Mouse (Mus musculus) stomach, postnatal 0 days (tissue): Measurements from ENCODE around the gene Ednrb. TPM values are rescaled to one million over a fixed set of nuclear protein-coding genes. Genes with fewer than 3 reads are reported as not detected.
A peak's percentile ranks its signal among the peaks of the same experiment; 100 is the strongest.

Experiments
- ATAC-seq: fragments of 200-750 bp; cut with Nextera tagmentation; 2 replicates; pipeline ENCODE4 v1.8.0; 2017; ENCODE audit not compliant: low FRiP score, low TSS enrichment
- DNase-seq: peaks from one replicate; pipeline ENCODE4 v3.0.0-alpha.2; 2016; ENCODE audit warnings: low spot score
- H3K27ac ChIP-seq: fragments of 300-500 bp; sonication (generic); replicated peaks from 2 replicates; pipeline ENCODE4 v1.5.1; 2014; ENCODE audit warnings: mild to moderate bottlenecking, control low read depth
- H3K27me3 ChIP-seq: fragments of 300-500 bp; sonication (generic); 2 replicates; pipeline ENCODE4 v1.6.1; 2014; ENCODE audit warnings: low read length; ENCODE audit not compliant: control insufficient read depth, insufficient read depth
- H3K36me3 ChIP-seq: fragments of 300-500 bp; sonication (generic); 2 replicates; pipeline ENCODE4 v1.6.1; 2014; ENCODE audit warnings: low read length, mixed read lengths; ENCODE audit not compliant: control insufficient read depth, insufficient read depth
- H3K4me1 ChIP-seq: fragments of 300-500 bp; sonication (generic); replicated peaks from 2 replicates; pipeline ENCODE4 v1.6.1; 2014; ENCODE audit warnings: antibody characterized with exemption; ENCODE audit not compliant: control insufficient read depth, insufficient read depth
- H3K4me2 ChIP-seq: fragments of 300-500 bp; sonication (generic); replicated peaks from 2 replicates; pipeline ENCODE4 v1.6.1; 2014; ENCODE audit warnings: low read depth, mild to moderate bottlenecking, control low read depth, moderate library complexity
- H3K4me3 ChIP-seq: fragments of 300-500 bp; sonication (generic); 2 replicates; pipeline ENCODE4 v1.5.1; 2014; ENCODE audit warnings: low read depth, low read length, control low read depth
- H3K9ac ChIP-seq: fragments of 300-500 bp; sonication (generic); 2 replicates; pipeline ENCODE4 v1.6.1; 2014; ENCODE audit warnings: mild to moderate bottlenecking, low read length, control low read depth, mixed read lengths
- H3K9me3 ChIP-seq: fragments of 300-500 bp; sonication (generic); 2 replicates; pipeline ENCODE4 v1.6.1; 2016; ENCODE audit warnings: low read length; ENCODE audit not compliant: control insufficient read depth
- CTCF ChIP-seq: IDR thresholded peaks from 2 replicates; pipeline ENCODE4 v1.5.1; 2016; ENCODE audit warnings: antibody characterized with exemption, low read depth, mild to moderate bottlenecking, moderate library complexity
- EP300 ChIP-seq: optimal IDR thresholded peaks from 2 replicates; pipeline ENCODE3; 2016; ENCODE audit warnings: antibody characterized with exemption
- whole genome bisulfite sequencing: fragments of 180-500 bp; shearing (Covaris S2); extraction: QIAGEN DNeasy Blood & Tissue Kit; methylation state at CpG from one replicate; pipeline ENCODE4 v1.1.7; 2014; 5-methylcytosine and 5-hydroxymethylcytosine counted together
- polyA plus RNA-seq: library from polyadenylated mRNA; unstranded; fragments of >200 nt; fragmentation: Nextera tagmentation; extraction: Ambion mirVana; gene quantifications from 2 replicates; pipeline ENCODE4 v1.2.1, GENCODE M21; 2015

Ednrb gene
- polyA plus RNA-seq, 1 experiment from 2014 or later: 53.7 TPM

DNA sequence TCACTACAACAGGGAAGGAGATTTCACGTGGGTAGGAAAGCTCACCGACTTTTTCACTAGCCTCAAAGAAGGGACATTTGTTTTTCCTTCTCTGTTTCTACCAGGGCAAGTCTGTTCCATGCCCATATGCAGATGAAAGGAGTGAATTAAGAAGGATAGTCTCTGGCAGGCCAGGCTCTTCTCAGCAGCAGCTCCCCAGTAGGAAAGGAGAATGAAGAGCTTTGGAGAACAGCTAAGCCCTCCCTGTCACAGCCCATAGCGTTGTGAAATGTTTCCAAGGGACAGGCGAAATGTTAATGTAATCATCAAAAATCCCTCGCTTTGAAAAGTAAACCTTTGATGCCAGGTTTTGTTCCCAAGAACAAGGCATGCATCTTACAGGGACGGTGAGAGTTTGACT is 76.7 kb downstream of the Ednrb start:
- peak overlapping the region; percentile 79 for H3K27ac ChIP-seq
- whole genome bisulfite sequencing: 37% methylated on average over 6 of the region's 6 CpGs

More for the DNA sequence above, 76.7 kb downstream of the Ednrb start:
- Histone ChIP-seq H3K4me2 (no peak overlapping the region), H3K36me3 (no peaks in the 10 kb centered on the region), H3K4me1 (no peaks in the 10 kb centered on the region), H3K4me3 (no peak overlapping the region), H3K9ac (no peak overlapping the region), H3K9me3 (no peaks in the 10 kb centered on the region), H3K27me3 (no peaks in the 10 kb centered on the region)
- TF ChIP-seq EP300 (no peak), CTCF (no peak)
- peak; percentile 70; the same call in 1 of the 2 replicates for ATAC-seq
- no peak for DNase-seq

Other genes starting within 250 kb of the Ednrb start
- 0.93 and 1.1 TPM in 2 replicates for gene Slain1, start 194.2 kb downstream of the Ednrb start, polyA plus RNA-seq